Mouse (Mus musculus): ENCODE data around the gene Ralgps1.

DNA sequence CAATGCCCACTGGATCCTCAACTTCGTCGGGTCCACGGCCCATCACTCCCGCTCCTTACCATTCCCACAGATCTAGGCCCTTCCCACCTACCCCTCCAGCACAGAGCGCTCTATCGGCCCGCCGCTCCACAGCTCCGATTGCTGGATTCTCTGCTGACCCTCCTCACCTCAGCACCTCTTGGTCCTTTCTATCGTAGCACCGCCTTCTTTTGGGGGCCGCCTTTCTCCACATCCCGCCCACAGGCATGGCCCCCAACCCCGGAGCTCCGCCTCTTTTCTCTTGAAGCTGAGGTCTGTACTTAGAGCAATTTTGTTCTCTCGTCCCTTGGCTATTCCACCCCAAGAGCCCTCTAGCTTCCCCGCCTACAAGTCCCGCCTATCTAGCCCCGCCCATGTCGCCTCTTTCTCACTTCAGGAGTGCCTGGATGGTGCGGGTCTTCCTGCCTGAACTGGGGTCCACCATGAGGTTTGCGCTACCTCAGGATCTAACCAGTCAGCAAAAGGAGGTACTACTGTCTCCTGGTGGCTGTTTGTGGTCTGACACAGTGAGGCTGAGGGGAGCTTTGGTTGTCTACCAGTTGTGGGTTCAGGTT lies 239.7 kb downstream of the Ralgps1 start, which contains the start of gene Garnl3:
- TF ChIP-seq CTCF (IDR thresholded peaks at IDR 0.05 in 2 of 3, conservative IDR thresholded peaks at IDR 0.05 in 1 of 3; ENCODE audit: control insufficient read depth in 1 of 3, insufficient read depth in 1 of 3, low read depth in 2 of 3, low read length in 3 of 3, poor library complexity in 1 of 3, severe bottlenecking in 1 of 3), result peak; percentile 42 to 64 (median 61)
- TF ChIP-seq POLR2A (IDR thresholded peaks at IDR 0.05; ENCODE audit: control insufficient read depth in 1 of 2, insufficient read depth in 1 of 2, low read depth in 1 of 2, low read length in 2 of 2, poor library complexity in 1 of 2), result no peak
- TF ChIP-seq TCF12 (IDR thresholded peaks at IDR 0.05; ENCODE audit: low read depth, low read length), result no peak
- TF ChIP-seq KAT2A (conservative IDR thresholded peaks at IDR 0.05; ENCODE audit: low read depth, low read length), result no peak

All from MEL (cell line).